Mouse (Mus musculus) T-helper 1 cell (primary cell): ENCODE measurements around the gene Atg4a.

Source experiments
- in situ Hi-C: fragments of 300-600 bp; cut with MboI, MseI; formaldehyde crosslinking; loops from one replicate; pipeline ENCODE4 v1.15.1; 2025; ENCODE audit warnings: high pct_unique_total_duplicates

Atg4a gene

DNA sequence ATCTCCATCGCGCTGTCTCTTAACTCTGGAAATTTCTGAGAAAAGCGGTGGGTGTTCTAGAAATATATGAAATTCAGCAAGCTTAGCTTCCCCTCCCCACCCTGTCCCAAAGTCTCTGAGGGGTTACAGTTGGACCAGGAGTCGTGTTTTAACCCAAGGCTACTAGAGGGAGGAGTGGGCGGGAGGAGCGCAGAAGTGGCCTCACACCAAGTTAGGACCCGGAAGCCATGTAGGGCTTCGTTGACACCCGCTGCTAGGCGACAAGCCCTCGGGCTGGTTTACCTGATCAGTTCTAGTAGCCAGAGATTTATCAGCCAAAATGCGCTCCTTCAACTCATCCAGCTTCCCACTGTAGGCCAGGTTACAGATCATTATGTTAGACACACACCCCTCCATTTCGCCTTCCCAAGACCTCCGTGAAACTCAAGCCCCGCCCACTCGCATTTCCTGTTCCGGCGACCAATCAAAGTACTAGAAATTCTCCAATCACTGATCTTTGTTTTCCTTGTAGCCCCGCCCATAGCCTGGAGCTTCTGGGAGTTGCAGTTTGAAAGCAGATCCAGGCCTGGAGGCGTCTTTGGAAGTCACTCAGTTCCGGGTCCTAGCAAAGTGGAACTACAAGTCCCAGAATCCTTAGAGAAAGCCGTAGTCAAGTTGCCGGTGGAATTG, at the start of gene Atg4a, which contains the start of gene Psmd10:
Gene Atg4a, plus strand, starts transcription at position 636 of the 669 bp plus-strand sequence.
Gene Psmd10, minus strand, starts transcription at position 457 of the 669 bp plus-strand sequence.
- in situ Hi-C loops: no loop called here

DNA sequence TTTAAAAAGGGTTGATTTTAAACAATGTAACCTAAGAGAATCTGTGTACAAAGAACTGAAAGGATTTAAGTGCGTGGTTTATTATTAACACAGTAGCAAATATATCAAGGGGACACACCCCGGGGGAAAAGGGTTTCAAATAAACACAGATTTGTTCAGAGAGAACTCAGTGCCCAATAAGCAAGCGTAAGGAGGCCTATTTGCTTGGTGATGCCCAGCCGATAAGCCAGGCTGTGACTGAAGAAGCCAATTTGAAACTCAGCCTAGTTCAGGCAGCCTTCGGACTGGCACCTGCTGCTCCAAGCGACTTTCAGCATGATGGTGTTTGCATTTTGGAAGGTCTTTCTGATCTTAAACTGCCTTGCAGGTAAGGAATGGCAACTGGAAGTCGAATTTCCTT, 49.3 kb upstream of the Atg4a start, which contains the start of gene Vsig1:
Gene Vsig1, plus strand, starts transcription at position 249 of the 400 bp plus-strand sequence.
- in situ Hi-C loops: no loop called here

DNA sequence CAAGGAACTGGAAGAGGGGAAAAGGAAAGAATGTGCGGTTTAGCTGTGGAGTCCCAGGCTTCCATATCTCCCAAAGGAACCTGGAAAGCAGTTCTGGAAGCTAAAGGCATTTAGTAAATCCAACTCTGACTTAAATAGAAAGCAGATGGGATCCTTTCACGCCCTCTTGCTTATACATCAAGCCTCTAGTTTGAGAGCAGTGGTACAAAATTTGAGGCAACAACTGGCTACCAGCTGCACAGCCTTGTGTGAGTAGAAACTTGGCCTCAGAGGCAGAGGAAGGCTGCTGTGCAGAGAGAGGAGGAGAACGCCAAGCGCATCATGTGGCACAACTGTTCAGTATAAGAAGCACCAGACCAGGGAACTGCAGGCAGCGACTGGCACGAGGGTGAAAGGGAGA, 35.4 kb upstream of the Atg4a start:
- in situ Hi-C loops: no loop called here

DNA sequence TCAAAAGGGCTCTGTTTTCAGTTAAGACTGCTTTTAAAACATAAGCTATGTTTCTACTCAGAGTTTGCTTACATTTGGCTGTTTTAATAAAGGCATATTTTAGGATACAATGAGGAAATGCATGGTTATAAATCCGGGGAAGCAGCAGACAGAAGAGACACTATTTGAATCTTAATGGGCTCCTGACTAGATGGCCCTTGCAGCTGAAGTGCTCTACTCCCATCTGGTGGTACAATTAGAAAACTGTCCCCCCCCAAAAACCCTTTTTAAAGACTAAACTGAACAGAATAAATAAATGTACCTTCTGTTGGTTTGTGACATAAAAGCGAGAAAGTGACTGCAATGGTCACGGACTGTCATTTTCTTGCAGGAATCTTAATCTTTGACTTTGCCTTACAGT, 24.6 kb upstream of the Atg4a start:
- in situ Hi-C loops: no loop called here

DNA sequence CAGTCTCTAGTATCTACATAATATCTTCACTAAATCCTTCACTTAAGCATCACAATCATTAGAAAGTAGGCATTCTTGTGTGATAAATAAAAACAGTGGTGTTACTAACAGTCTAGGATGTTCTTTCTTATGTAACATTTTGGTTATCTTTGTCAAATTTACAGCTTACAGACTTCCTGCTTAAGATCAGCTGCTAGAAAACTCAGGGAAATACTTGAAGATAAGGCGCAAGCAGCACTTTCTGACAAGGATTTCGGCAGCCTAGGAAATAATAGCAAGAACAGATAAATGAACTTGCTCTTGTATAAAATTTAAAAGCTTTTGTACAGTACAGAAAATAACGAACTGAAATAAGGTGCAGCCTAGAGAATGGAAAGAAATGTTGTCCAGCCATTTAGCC, 23.4 kb upstream of the Atg4a start:
- in situ Hi-C loops: no loop called here

DNA sequence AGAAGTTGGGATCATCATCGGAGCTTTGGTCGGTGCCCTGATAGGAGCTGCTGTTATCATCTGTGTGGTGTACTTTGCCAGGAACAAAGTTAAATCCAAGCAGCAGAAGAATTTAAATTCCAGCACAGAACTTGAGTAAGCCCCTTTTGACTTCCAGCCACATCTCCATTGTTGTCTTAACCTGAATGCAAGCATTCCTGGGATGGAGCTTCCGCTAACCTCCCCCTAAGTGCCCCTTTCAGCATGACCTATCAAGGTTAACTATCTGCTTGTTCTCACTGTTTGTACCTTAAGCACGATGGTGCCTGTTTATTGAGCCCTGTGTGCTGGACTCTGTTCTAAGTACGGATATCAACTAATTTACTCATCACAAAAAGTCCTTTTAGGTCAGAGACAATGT, 20.4 kb upstream of the Atg4a start:
- in situ Hi-C loops: no loop called here

DNA sequence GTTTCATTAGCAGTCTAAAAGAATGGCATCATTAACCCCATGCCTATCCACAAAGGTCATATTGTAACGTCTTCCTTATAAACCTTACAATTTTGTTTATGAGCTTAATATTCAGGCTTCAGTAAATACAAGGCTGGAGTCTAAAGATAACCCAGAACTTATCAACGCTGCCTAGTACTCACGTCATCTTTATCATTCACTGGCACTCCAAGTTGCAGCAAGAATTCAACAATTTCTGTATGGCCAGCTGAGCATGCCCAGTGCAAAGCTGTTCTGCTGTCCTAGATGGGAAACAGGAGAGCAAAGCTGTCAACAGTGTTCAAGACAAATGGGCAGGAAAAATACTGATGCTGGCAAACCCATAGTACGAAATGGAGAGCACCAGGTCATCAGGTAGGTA, 3.1 kb upstream of the Atg4a start:
- in situ Hi-C loops: no loop called here

DNA sequence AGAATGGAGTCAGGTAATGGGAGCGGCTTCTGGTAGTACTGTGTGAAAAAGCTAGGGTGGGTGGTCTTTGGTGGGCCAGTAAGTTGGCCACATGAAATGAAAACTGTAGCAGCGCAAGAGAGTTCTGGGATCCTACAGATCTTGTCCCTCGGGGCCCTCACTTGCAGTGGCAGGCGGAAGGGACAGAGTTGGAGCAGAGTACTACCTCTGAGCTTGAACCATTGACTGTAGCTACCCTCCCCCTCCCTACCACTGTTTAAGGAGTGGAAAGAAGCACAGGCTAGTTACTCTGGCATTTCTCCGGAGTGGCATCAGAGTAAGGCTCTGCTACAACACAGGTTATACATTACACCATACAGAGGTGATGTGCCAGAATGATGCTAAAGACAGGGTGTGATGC, 252 bp downstream of the Atg4a start:
- in situ Hi-C loops: no loop called here

DNA sequence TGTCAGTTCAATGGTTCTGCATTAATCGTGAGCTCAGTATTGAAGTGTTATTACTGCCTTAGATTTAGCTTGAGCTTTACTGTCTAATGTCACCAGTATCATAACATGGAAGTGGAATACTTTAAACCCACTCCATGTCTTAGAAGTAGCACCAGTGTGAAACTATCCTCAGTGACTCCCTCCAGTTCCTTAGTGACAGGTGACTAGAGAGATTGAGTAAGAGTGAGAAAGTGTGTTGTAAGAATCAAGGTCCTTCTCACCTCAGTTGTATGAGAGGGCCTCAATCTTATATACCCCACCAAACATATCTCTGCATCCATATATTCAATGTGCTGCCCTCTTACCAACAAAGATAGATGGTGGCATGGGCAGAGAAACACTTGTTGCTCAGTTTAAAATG, 22.2 kb downstream of the Atg4a start:
- in situ Hi-C loops: loop anchor here (25.0 kb wide), 2 partner anchors 408 to 633 kb away; no protein-coding TSS in a partner anchor

DNA sequence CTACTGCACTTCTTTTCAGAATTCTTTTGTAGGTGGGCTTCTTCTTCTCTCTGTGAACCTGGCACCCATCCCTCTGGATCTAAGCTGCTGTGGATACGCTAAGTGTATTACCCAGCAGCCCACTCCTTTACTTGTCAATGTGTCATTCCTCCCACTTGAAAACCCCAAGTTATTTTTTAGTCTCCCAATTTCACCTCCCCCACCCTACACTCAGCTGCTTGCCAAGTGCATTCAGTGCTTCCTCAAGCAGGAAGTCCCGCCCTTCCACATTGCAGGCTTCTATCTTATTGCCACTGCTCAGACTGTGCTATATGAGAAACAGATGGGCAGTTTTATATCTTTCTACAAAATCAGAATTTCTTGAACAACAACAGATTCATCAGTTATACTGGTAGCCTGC, 22.8 kb downstream of the Atg4a start:
- in situ Hi-C loops: loop anchor here (25.0 kb wide), 2 partner anchors 408 to 633 kb away; no protein-coding TSS in a partner anchor

DNA sequence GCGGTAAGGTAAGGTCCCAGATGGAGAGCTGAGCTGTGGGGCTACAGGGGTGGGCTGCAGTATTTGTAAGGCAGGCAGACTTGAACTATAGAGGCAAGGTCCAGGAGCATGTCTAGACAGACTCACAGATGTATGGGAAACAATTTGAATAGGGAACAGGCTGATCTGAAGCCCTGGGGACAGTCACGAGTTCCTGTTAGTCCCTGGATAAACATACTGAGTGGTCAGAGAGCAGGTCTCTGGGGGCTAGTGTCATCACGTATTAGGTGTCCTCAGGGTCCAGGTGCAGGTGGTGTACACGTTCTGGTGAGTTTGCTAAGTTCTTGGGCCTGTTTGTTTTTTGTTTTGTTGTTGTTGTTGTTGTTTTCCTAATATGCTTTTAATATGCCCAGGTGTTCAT, 23.5 kb downstream of the Atg4a start:
- in situ Hi-C loops: loop anchor here (25.0 kb wide), 2 partner anchors 407 to 632 kb away; no protein-coding TSS in a partner anchor

DNA sequence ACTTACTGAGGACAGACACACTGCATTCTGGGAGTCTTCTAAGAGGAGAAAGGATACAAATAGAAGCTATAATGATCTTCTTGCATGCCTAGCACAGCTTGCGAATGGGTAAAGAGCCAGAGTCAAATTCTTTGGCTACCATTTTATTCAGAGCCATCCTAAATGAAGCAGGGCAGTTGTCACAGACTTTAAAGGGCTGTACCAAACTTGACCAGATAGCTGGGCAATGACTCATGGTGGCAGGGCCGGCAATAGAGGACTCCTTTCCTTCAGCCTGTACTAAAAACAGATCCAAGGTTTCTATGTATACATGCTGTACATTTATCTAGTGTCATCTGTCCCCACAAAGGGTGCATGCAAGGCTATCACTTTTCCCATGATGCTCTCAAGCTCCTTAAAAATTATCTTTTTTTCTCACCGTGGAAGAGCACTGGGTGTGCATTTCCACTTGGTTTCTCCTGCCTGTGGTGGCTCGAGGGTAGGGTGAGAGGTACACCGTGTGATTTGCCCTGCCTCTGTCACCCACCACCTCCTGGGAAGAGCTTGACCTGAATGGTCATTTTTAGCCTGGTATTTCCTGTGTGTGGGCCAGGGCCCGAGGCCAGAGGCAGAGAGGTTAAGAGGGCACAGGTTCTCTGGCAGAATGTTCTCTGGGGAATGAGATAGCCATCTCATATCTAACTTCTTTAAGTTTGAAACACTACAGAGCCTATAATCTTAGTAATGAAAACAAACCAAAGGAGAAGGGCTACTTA, 26.7 kb downstream of the Atg4a start:
- in situ Hi-C loops: loop anchor here (25.0 kb wide), 2 partner anchors 404 to 629 kb away; no protein-coding TSS in a partner anchor

DNA sequence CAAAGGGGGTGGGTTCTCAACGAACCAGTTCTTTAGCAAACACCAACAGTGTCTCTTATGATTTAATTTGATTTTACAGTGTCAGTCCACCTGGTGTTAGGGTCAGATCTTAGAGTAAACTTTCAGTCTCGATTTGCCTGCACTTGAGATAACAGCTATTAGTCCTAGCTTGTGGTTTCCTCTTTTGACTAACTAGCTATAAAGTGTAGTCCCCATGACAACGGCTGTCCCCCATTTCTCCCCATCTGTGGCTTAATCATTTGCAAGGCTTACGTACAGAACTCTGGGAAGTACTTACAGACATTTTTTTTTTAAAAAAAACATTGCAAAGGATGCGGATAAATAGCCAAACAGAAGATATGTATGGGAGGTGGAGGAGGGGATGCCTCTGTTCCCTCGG, 28.1 kb downstream of the Atg4a start:
- in situ Hi-C loops: loop anchor here (25.0 kb wide), 2 partner anchors 403 to 628 kb away; no protein-coding TSS in a partner anchor

DNA sequence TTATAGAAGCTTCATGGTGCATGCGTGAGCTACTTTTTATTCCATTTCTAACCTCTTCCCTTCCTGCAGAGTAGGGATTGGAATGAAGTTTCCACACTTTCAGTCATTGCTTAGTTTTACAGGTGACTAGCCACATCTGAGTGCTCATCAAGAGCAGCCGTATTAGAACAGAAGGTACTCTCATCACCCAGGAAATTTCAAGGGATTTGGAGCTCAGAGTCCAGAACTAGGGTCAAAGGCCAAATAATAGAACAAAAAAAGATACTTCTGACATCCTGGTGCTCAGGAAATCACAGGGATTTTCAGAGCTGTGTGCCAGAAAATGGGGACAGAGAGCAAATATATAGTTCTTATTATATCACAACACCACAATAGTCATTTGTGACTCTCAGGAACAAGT, 28.5 kb downstream of the Atg4a start:
- in situ Hi-C loops: loop anchor here (25.0 kb wide), 2 partner anchors 402 to 627 kb away; no protein-coding TSS in a partner anchor

DNA sequence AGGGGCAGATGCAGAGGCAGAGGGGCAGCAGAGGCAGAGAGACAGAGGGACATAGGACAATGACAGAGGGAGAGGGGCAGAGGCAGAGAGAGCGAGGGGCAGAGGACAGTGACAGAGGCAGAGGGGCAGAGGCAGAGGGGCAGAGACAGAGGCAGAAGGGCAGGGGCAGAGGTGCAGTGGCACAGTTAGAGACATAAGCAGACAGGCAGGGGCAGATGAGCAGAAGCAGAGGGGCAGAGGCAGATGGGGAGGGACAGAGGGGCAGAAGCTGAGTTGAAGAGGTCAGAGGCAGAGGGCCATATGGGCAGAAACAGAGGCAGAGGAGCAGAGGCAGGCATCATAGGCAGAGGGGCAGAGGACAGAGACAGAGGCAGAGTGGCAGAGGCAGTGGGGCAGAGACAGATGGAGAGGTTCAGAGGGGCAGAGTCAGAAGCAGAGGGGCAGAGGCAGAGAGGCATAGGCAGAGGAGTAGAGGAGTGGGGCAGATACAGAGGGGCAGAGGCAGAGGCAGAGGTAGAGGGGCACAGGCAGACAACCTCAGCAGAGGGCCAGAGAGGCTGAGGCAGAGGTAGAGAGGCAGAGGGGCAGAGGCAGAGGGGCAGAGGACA, 40.3 kb downstream of the Atg4a start:
- in situ Hi-C loops: loop anchor here (5.0 to 25.0 kb wide), 3 partner anchors 160 to 615 kb away; no protein-coding TSS in a partner anchor

DNA sequence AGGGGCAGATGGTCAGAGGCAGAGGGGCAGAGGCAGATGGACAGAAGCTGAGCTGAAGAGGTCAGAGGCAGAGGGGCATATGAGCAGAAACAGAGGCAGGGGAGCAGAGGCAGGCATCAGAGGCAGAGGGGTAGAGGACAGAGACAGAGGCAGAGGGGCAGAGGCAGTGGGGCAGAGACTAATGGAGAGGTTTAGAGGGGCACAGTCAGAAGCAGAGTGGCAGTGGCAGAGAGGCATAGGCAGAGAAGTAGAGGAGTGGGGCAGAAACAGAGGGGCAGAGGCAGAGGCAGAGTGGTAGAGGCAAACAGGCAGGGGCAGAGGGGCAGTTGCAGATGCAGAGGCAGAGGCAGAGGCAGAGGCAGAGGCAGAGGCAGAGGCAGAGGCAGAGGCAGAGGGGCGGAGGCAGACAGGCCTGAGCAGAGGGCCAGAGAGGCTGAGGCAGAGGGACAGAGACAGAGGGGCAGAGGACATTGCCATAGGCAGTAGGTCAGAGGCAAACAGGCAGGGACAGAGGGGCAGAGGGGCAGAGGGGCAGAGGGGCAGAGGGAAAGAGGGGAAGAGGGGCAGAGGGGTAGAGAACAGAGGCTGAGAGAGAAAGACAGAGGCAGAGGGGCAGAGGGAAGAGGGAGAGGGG, 41.3 kb downstream of the Atg4a start:
- in situ Hi-C loops: loop anchor here (5.0 to 25.0 kb wide), 3 partner anchors 159 to 614 kb away; no protein-coding TSS in a partner anchor

DNA sequence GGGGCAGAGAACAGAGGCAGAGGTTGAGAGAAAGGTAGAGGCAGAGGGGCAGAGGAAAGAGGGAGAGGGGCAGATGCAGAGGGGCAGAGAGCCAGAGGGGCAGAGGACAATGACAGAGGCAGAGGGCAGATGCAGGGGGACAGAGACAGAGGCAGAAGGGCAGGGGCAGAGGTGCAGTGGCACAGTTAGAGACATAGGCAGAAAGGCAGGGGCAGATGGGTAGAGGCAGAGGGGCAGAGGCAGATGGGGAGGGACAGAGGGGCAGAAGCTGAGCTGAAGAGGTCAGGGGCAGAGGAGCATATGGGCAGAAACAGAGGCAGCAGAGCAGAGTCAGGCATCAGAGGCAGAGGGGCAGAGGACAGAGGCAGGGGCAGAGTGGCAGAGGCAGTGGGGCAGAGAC, 42.2 kb downstream of the Atg4a start:
- in situ Hi-C loops: loop anchor here (5.0 to 25.0 kb wide), 3 partner anchors 158 to 613 kb away; no protein-coding TSS in a partner anchor

DNA sequence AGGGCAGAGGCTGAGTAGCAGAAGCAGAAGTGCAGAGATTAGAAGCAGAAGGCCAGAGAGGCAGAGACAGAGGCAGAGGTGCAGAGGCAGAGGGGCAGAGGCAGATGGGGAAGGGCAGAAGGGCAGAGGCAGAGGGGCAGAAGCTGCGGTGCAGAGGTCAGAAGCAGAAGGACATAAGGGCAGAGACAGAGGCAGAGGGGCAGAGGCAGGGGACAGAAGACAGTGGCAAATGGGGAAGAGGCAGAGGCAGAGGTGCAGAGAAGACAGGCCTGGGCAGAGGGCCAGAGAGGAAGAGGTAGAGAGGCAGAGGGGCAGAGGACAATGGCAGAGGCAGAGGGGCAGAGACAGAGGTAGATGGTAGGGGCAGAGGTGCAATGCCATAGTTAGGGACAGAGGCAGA, 193.0 kb downstream of the Atg4a start:
- in situ Hi-C loops: loop anchor here (10.0 to 25.0 kb wide), 3 partner anchors 287 to 1155 kb away; partner anchors contain the start of gene Rbm41

DNA sequence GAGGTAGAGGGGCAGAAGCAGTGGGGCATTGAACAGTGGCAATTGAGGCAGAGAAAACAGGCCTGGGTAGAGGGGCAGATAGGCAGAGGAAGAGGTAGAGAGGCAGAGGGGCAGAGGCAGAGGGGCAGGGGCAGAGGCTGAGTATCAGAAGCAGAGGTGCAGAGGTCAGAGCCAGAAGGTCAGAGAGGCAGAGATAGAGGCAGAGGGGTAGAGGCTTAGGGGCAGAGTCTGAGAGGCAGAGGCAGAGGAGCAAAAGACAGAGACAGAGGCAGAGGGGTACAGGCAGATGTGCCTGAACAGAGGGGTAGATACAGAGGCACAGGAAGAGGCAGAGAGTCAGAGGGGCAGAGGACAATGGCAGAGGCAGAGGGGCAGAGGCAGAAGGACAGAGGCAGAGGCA, 193.6 kb downstream of the Atg4a start:
- in situ Hi-C loops: loop anchor here (10.0 to 25.0 kb wide), 3 partner anchors 288 to 1155 kb away; partner anchors contain the start of gene Rbm41

DNA sequence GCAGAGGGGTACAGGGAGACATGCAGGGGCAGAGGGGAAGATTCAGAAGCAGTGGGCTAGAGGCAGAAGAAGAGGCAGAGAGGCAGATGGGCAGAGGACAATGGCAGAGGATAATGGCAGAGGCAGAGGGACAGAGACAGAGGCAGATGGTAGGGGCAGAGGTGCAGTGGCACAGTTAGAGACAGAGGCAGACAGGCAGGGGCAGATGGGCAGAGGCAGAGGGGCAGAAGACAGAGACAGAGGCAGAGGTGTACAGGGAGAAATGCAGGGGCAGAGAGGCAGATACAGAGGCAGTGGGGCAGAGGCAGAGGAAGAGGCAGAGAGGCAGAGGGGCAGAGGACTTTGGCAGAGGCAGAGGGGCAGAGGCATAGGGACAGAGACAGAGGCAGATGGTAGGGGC, 194.5 kb downstream of the Atg4a start:
- in situ Hi-C loops: loop anchor here (10.0 to 25.0 kb wide), 3 partner anchors 289 to 1156 kb away; partner anchors contain the start of gene Rbm41

DNA sequence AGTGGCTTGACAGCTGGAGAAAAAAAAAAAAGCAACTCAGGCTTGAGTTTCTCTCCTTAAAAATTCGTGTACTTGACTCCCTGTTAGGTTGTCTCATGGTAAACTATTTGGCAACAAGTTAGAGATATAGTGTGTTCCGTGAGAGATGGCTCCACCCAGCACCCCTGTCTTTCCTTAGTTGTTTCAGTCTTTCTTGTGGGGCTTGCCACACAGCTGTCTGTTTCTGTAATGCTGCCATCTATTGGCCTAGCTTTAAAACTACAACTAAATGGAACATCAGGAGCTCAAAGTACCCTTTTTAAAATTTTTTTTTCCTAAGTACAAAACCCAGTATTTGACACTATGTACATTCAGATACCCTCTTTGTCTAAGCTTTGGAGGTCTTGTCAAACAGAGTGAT, 200.0 kb downstream of the Atg4a start:
- in situ Hi-C loops: loop anchor here (5.0 to 25.0 kb wide), 4 partner anchors 159 to 1162 kb away; partner anchors contain the start of gene Rbm41
